Mouse (Mus musculus): ENCODE measurements around the gene Corin. TPM values are rescaled to one million over a fixed set of nuclear protein-coding genes. Genes with fewer than 3 reads are reported as not detected.

Gene Corin
- polyA plus RNA-seq (2012; rRNA removed) = 0.48 and 3.5 TPM in 2 replicates

DNA sequence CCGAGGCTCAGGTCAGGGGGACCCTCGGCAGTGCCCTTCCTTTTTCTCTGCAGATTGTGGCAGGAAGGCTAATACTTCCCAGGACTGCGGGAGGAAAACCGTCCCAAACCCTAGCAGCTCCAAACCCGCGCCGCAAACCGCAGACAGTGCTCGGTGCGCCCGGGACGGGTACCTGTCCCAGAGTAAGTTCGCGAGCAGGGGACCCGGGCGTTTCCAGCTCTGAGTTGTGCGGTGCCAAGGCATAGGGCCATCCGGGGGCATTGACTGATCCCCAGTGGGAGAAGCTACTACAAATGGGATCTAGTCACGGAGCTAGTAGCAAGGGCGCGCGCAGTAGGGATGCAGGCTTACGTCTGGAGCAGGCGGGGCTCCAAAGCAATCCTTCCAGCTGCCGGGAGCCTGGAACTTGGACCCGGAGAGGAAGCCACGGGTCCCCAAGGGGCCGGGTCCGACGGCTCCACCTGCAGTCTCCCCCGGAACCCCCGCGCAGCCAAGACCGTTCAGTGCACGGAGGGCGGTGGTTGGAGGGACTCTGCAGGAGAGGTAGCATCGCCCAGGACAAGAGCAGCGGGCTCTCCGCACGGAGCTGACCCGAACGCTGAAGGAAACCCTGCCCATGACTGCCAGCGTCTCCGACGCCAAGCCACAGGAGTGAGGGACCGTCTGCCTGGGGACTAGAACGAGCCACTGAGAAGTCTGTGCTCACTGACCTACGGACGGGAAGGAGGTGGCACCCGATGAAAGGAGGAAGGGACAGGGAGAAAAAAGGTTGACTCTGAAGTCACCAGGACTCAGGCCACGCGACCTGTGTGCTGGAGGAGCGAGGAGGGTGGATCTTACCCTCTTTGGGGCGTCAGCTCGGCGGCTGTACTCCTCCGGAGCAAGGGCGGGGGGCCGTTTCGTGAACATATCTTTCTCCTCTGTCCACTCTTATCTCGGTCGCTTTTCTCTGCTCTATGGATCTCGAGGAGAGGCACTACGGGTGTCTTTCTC is at the start of gene Corin:
Corin (minus strand) TSS at position 943 of the 993 bp plus-strand sequence.
- TF ChIP-seq POLR2A (IDR thresholded peaks at IDR 0.05; ENCODE audit: control insufficient read depth, extremely low read depth, insufficient read depth, low read length, poor library complexity) (no peak), CTCF (IDR thresholded peaks at IDR 0.05; ENCODE audit: borderline replicate concordance, control insufficient read depth, extremely low read depth, insufficient read depth, low read length, poor library complexity) (no peak)
- H3K27ac ChIP-seq (ENCODE audit: control insufficient read depth, insufficient read depth, low read length) = no peak within 1 kb of the TSS
- 4% methylated on average over 64 of the region's 64 CpGs for WGBS

DNA sequence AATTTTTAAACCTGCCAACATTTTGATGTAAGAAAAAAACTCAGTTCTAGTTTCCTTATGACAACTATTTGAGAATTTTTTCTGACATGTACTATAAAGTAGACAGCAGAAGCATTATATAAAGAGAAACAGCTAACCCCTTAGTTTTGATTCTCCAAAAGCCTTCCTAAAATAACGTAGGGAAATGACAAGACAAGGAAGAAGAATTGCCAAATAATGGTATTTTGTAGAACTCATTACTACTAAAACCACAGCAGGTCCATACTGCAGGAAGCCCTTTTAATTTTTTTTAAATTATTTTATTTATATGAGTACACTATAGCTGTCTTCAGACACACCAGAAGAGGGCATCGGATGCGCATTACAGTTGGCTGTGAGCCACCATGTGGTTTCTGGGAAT is 46.9 kb upstream of the Corin start:
- H3K4me3 ChIP-seq (ENCODE audit: control insufficient read depth, insufficient read depth, low read length) = no peak overlapping the region
- TF ChIP-seq POLR2A (IDR thresholded peaks at IDR 0.05; ENCODE audit: control insufficient read depth, extremely low read depth, insufficient read depth, low read length, poor library complexity) (no peak), CTCF (IDR thresholded peaks at IDR 0.05; ENCODE audit: borderline replicate concordance, control insufficient read depth, extremely low read depth, insufficient read depth, low read length, poor library complexity) (no peak)
- H3K36me3 ChIP-seq (ENCODE audit: control insufficient read depth, insufficient read depth, low read length) = no peaks in the 10 kb centered on the region
- WGBS = 95% methylated on average over 3 of the region's 3 CpGs
- H3K27me3 ChIP-seq (ENCODE audit: control insufficient read depth, insufficient read depth, low read length) = no peaks in the 10 kb centered on the region
- H3K27ac ChIP-seq (ENCODE audit: control insufficient read depth, insufficient read depth, low read length) = no peak overlapping the region
- DNase-seq = no peak
- H3K4me1 ChIP-seq (replicated peaks; ENCODE audit: control insufficient read depth, insufficient read depth, low read length) = no peaks in the 10 kb centered on the region

More for the DNA sequence above, at the start of gene Corin:
- Histone ChIP-seq H3K36me3 (ENCODE audit: control insufficient read depth, insufficient read depth, low read length) (no peaks in the 10 kb centered on the region), H3K27me3 (ENCODE audit: control insufficient read depth, insufficient read depth, low read length) (peaks cover 9% of the 10 kb centered on the region), H3K4me3 (ENCODE audit: control insufficient read depth, insufficient read depth, low read length) (no peak within 1 kb of the TSS), H3K4me1 (replicated peaks; ENCODE audit: control insufficient read depth, insufficient read depth, low read length) (no peaks in the 10 kb centered on the region)
- DNase-seq = no peak

DNA sequence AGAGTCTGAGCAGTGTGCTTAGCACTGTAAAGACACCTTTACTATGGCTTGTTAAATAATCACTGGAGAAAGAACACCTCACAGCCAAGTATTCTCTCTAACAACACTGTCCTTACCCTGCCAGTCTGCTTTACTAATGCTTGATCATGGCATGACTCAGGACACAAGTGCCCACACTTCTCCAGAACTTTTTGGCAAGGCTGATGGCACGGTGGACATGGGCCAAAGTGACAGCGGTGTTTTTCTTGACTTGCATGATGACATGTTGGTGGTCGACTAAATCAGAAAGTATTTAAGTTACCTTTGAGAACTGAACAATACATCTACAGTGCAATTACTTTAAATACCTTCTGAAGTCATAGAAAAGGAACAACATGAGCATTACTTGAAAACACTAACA is 24.6 kb upstream of the Corin start:
- no peak overlapping the region for H3K4me3 ChIP-seq (ENCODE audit: control insufficient read depth, insufficient read depth, low read length)
- H3K27me3 ChIP-seq (ENCODE audit: control insufficient read depth, insufficient read depth, low read length) = no peaks in the 10 kb centered on the region
- 94% methylated on average over 3 of the region's 3 CpGs for WGBS
- no peak overlapping the region for H3K27ac ChIP-seq (ENCODE audit: control insufficient read depth, insufficient read depth, low read length)
- no peak for DNase-seq
- H3K36me3 ChIP-seq (ENCODE audit: control insufficient read depth, insufficient read depth, low read length) = peaks cover 8% of the 10 kb centered on the region; the same call in 1 of the 2 replicates
- no peaks in the 10 kb centered on the region for H3K4me1 ChIP-seq (replicated peaks; ENCODE audit: control insufficient read depth, insufficient read depth, low read length)
- TF ChIP-seq POLR2A (IDR thresholded peaks at IDR 0.05; ENCODE audit: control insufficient read depth, extremely low read depth, insufficient read depth, low read length, poor library complexity) (no peak), CTCF (IDR thresholded peaks at IDR 0.05; ENCODE audit: borderline replicate concordance, control insufficient read depth, extremely low read depth, insufficient read depth, low read length, poor library complexity) (no peak)

DNA sequence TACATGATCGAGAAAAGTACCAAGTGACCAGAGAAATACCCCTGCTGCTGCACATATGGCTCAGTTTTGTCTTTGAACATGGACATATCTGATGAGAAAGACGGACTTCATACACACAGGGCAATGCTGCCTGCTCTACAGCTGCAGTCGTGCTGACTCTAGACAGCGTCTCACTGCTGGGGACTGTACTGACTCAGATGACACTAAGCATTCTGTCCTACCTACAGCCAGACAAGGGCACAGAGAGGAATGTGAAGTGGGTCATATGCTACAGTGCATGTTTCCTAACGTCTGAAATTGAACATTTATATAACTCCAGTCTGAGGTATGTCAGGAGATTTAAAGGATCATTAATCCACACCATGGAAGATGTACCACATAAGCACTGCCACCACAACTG is 9.5 kb upstream of the Corin start:
- TF ChIP-seq CTCF (IDR thresholded peaks at IDR 0.05; ENCODE audit: borderline replicate concordance, control insufficient read depth, extremely low read depth, insufficient read depth, low read length, poor library complexity) (no peak), POLR2A (IDR thresholded peaks at IDR 0.05; ENCODE audit: control insufficient read depth, extremely low read depth, insufficient read depth, low read length, poor library complexity) (no peak)
- Histone ChIP-seq H3K27ac (ENCODE audit: control insufficient read depth, insufficient read depth, low read length) (no peak overlapping the region), H3K36me3 (ENCODE audit: control insufficient read depth, insufficient read depth, low read length) (0 out of 2 replicates have a peak, but pooled peaks cover 5% of the 10 kb centered on the region), H3K4me3 (ENCODE audit: control insufficient read depth, insufficient read depth, low read length) (no peak overlapping the region), H3K27me3 (ENCODE audit: control insufficient read depth, insufficient read depth, low read length) (no peaks in the 10 kb centered on the region), H3K4me1 (replicated peaks; ENCODE audit: control insufficient read depth, insufficient read depth, low read length) (no peaks in the 10 kb centered on the region)
- DNase-seq = no peak
- WGBS = 96% methylated on average over 5 of the region's 5 CpGs

DNA sequence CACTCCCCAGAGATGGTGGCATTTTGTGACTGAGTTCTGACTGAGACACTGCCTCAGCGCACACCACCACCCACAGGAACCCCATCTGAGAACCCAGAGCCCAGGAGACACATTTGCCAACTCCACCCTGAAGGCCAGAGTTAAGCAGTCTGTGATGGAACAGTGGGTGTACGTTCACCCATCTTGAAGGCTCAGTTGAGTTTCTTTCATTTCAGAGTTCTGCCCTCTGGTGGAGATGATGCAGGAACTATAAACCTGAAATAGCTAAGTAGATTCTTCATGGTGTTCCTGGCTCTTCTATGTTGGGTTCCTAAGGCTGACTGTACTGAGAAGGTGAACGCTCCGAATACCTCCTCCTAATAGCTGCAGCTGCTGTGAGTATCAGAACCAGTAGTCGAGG is 1.5 kb upstream of the Corin start:
- Histone ChIP-seq H3K4me3 (ENCODE audit: control insufficient read depth, insufficient read depth, low read length) (no peak overlapping the region), H3K27me3 (ENCODE audit: control insufficient read depth, insufficient read depth, low read length) (peaks cover 9% of the 10 kb centered on the region), H3K4me1 (replicated peaks; ENCODE audit: control insufficient read depth, insufficient read depth, low read length) (no peaks in the 10 kb centered on the region), H3K36me3 (ENCODE audit: control insufficient read depth, insufficient read depth, low read length) (no peaks in the 10 kb centered on the region), H3K27ac (ENCODE audit: control insufficient read depth, insufficient read depth, low read length) (no peak overlapping the region)
- no peak for DNase-seq
- 70% methylated on average over 5 of the region's 5 CpGs for WGBS
- TF ChIP-seq POLR2A (IDR thresholded peaks at IDR 0.05; ENCODE audit: control insufficient read depth, extremely low read depth, insufficient read depth, low read length, poor library complexity) = no peak
- TF ChIP-seq CTCF (IDR thresholded peaks at IDR 0.05; ENCODE audit: borderline replicate concordance, control insufficient read depth, extremely low read depth, insufficient read depth, low read length, poor library complexity) = no peak

DNA sequence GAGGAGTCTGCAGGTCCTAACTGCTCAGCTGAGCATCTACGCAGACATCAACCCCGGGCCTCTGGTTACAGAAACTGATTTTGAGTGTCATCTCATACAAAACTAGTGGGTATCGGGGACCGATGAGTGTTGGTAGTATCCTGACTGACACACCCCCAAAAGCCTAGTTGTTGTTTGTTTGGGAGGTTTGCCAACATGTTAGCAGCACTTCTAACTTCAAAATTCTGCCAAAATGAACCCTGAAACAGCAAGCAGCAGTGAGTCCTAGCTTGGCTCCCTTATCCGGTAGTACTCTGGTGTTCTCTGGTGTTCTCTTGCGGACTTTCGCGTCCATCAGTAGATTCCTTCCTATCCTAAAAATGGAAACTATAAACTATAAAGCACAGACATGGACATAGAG is 1.5 kb downstream of the Corin start:
- Histone ChIP-seq H3K27ac (ENCODE audit: control insufficient read depth, insufficient read depth, low read length) (no peak overlapping the region), H3K4me3 (ENCODE audit: control insufficient read depth, insufficient read depth, low read length) (no peak overlapping the region), H3K4me1 (replicated peaks; ENCODE audit: control insufficient read depth, insufficient read depth, low read length) (no peaks in the 10 kb centered on the region), H3K36me3 (ENCODE audit: control insufficient read depth, insufficient read depth, low read length) (no peaks in the 10 kb centered on the region), H3K27me3 (ENCODE audit: control insufficient read depth, insufficient read depth, low read length) (peaks cover 9% of the 10 kb centered on the region)
- no peak for DNase-seq
- TF ChIP-seq CTCF (IDR thresholded peaks at IDR 0.05; ENCODE audit: borderline replicate concordance, control insufficient read depth, extremely low read depth, insufficient read depth, low read length, poor library complexity) = no peak
- TF ChIP-seq POLR2A (IDR thresholded peaks at IDR 0.05; ENCODE audit: control insufficient read depth, extremely low read depth, insufficient read depth, low read length, poor library complexity) = no peak
- WGBS = 78% methylated on average over 8 of the region's 8 CpGs

Data from thymus, adult 2 months (tissue).